In genomic region chr14:99621538-99621937, GRCm38 (mm10) we compare ENCODE assay signal across 24 mouse cellular contexts.
DNase-seq lines count a peak whose midpoint lies in the region; ATAC-seq and TF ChIP-seq lines count a peak whose summit lies in the region.
"Had no signal": no experiment of that assay in that cellular context is flagged by ENCODE, and none has a peak within 500 bp of the region (broad histone marks: within the 10 kb centered on the region; RNA-seq: fewer than 3 reads in every experiment).

No protein-coding gene starts in this region.

- no peak overlapping the region for H3K4me2 ChIP-seq in kidney, postnatal 0 days (ENCODE audit: low read length)
- no peak overlapping the region for H3K4me2 ChIP-seq in neural tube, embryonic 11.5 days (ENCODE audit: low read depth)
- H3K4me2 ChIP-seq: heart, embryonic 13.5 days; hindbrain, embryonic 15.5 days; limb, embryonic 15.5 days; liver, embryonic 15.5 days had no signal

- DNase-seq in embryo, embryonic 10.5 days (ENCODE audit: low spot score), result peak; percentile 28
- DNase-seq in embryo, embryonic 9.5 days (ENCODE audit: extremely low spot score), result no peak
- DNase-seq in kidney, postnatal 0 days (ENCODE audit: low spot score), result no peak
- DNase-seq in kidney, adult 9 months, result no peak
- DNase-seq in neural tube, embryonic 11.5 days (ENCODE audit: low spot score), result no peak
- no peak for DNase-seq in neural tube, embryonic 10.5 days (ENCODE audit: extremely low spot score, low spot score)
- no peak for DNase-seq in left cerebral cortex, postnatal 36 days (ENCODE audit: low spot score in 2 of 2)
- DNase-seq: adrenal gland, postnatal 25 days; cerebellum, adult 11-12 months; cerebellum, postnatal 25 days; forebrain, postnatal 0 days; kidney, postnatal 10 days; layer of hippocampus, adult 9-11 months; lung, postnatal 14 days; retina, postnatal 1 day; right cerebral cortex, postnatal 4 days had no signal

- no peaks in the 10 kb centered on the region for H3K9me3 ChIP-seq in kidney, postnatal 0 days (replicated peaks; ENCODE audit: low read length)
- no peaks in the 10 kb centered on the region for H3K9me3 ChIP-seq in neural tube, embryonic 11.5 days (ENCODE audit: control insufficient read depth, low read length)
- H3K9me3 ChIP-seq: heart, embryonic 13.5 days; hindbrain, embryonic 15.5 days; limb, embryonic 15.5 days; liver, embryonic 15.5 days had no signal

- no peaks in the 10 kb centered on the region for H3K27me3 ChIP-seq in kidney, postnatal 0 days (ENCODE audit: insufficient read depth, low read length)
- no peaks in the 10 kb centered on the region for H3K27me3 ChIP-seq in neural tube, embryonic 11.5 days (ENCODE audit: control insufficient read depth, insufficient read depth, low read length)
- H3K27me3 ChIP-seq: heart, embryonic 13.5 days; hindbrain, embryonic 15.5 days; limb, embryonic 15.5 days; liver, embryonic 15.5 days had no signal

- 90% methylated on average over 3 of the region's 3 CpGs for WGBS in kidney, postnatal 0 days
- 79% methylated on average over 3 of the region's 3 CpGs for WGBS in neural tube, embryonic 11.5 days

- TF ChIP-seq CTCF in kidney, postnatal 0 days (IDR thresholded peaks at IDR 0.05; ENCODE audit: low read depth), result peak; percentile 42; the same call in 1 of the 2 replicates

- H3K4me3 ChIP-seq in kidney, postnatal 0 days (replicated peaks; ENCODE audit: low read depth, low read length), result no peak overlapping the region
- H3K4me3 ChIP-seq in neural tube, embryonic 11.5 days (ENCODE audit: low read depth, low read length), result no peak overlapping the region
- H3K4me3 ChIP-seq: erythroblast, embryonic 14.5 days; heart, embryonic 13.5 days; hindbrain, embryonic 15.5 days; limb, embryonic 15.5 days; liver, embryonic 15.5 days had no signal

- ATAC-seq in kidney, postnatal 0 days (replicated peaks; ENCODE audit: low FRiP score, low read depth), result no peak
- ATAC-seq in neural tube, embryonic 11.5 days (ENCODE audit: insufficient read depth, low FRiP score, low TSS enrichment), result peak; percentile 31; the same call in 1 of the 2 replicates
- peak; percentile 77 for ATAC-seq in megakaryocyte progenitor cell, adult 5-6 weeks (replicated peaks; ENCODE audit: poor library complexity)
- ATAC-seq: CD4-positive, CD25-positive, alpha-beta regulatory T cell, adult 4 months; forebrain, postnatal 0 days; intestine, embryonic 16.5 days had no signal

- intact Hi-C loops in left cerebral cortex, postnatal 36 days (cut with DNase I), result no loop called here

- H3K4me1 ChIP-seq in kidney, postnatal 0 days (replicated peaks; ENCODE audit: insufficient read depth, low read length), result no peaks in the 10 kb centered on the region; the same call in 1 of the 2 replicates
- H3K4me1 ChIP-seq in neural tube, embryonic 11.5 days (ENCODE audit: control insufficient read depth, insufficient read depth, low read length), result no peaks in the 10 kb centered on the region
- H3K4me1 ChIP-seq: limb, embryonic 15.5 days; liver, embryonic 15.5 days had no signal

- no peaks in the 10 kb centered on the region for H3K36me3 ChIP-seq in kidney, postnatal 0 days (ENCODE audit: insufficient read depth, low read length)
- H3K36me3 ChIP-seq in neural tube, embryonic 11.5 days (ENCODE audit: control insufficient read depth, insufficient read depth, low read length), result no peaks in the 10 kb centered on the region
- H3K36me3 ChIP-seq: heart, embryonic 13.5 days; hindbrain, embryonic 15.5 days; limb, embryonic 15.5 days; liver, embryonic 15.5 days had no signal

- H3K9ac ChIP-seq in kidney, postnatal 0 days (ENCODE audit: low read depth, low read length), result no peak overlapping the region
- no peak overlapping the region for H3K9ac ChIP-seq in neural tube, embryonic 11.5 days (ENCODE audit: low read length)
- H3K9ac ChIP-seq: forebrain, postnatal 0 days; heart, embryonic 13.5 days; hindbrain, embryonic 15.5 days; limb, embryonic 15.5 days; liver, embryonic 15.5 days had no signal

- H3K27ac ChIP-seq in kidney, postnatal 0 days, result no peak overlapping the region
- H3K27ac ChIP-seq in neural tube, embryonic 11.5 days (ENCODE audit: low read depth, low read length), result no peak overlapping the region
- H3K27ac ChIP-seq: heart, embryonic 13.5 days; hindbrain, embryonic 15.5 days; limb, embryonic 15.5 days; liver, embryonic 15.5 days had no signal
